In the genomic region with DNA sequence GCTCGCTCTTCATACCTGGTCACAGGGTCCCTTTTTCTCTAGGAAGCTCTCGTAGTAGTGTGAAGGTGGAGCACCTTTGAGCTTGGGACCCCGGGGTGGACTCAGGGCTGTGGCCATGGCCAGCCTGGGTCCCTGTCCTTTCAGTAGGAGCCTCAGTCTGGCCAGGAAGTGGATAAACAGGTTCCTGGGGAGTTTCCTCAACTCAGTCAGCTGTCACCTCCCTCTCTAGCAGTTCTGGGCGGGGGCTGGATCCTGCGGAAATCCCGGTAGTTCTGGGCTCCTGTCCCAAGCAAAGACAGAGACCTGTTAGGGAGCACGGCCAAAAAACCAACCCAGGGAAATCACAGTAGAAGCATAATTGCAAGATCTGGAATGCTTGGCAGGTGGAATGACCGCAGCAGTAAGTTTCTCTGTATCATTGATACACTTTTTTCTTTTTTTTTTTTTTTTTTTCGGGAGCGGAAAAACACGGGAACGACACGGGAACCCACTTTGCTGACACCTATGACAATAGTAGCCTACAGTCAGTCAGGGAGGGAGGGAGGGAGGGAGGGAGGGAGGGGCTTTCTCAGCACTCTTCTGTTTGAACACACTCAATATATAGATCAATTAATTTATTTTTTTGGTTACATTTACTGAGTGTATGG, we compare ENCODE assay signal across 7 mouse cellular contexts. TPM values are rescaled to one million over a fixed set of nuclear protein-coding genes. Genes with fewer than 3 reads are reported as not detected.
DNase-seq lines count a peak whose midpoint lies in the region; ATAC-seq lines count a peak whose summit lies in the region.

A gene (minus strand): TSS at position 170 of the 647 bp plus-strand sequence.
A gene (plus strand): TSS at position 297 of the 647 bp plus-strand sequence.

- peaks cover 45% of the 10 kb centered on the region for H3K27me3 ChIP-seq in limb, embryonic 10.5 days (ENCODE audit: low read depth, poor library complexity, severe bottlenecking)
- no peaks in the 10 kb centered on the region; the same call in 1 of the 2 replicates for H3K27me3 ChIP-seq in splenic B cell, adult 2 months (ENCODE audit: control insufficient read depth, insufficient read depth, low read length, poor library complexity, severe bottlenecking)

- WGBS in limb, embryonic 10.5 days: 39% methylated on average over 13 of the region's 13 CpGs

- no peak within 1 kb of the TSS for H3K4me3 ChIP-seq in limb, embryonic 10.5 days

- H3K4me1 ChIP-seq in limb, embryonic 10.5 days: peaks cover 35% of the 10 kb centered on the region

- H3K27ac ChIP-seq in limb, embryonic 10.5 days: 0 out of 2 replicates have a peak within 1 kb of the TSS, but pooled peaks have one; percentile 39

- intact Hi-C loops in heart, postnatal 14 days (cut with DNase I): no loop called here

- no peak for ATAC-seq in megakaryocyte, adult 5-6 weeks (ENCODE audit: poor library complexity, severe bottlenecking)

- 0 out of 2 replicates have a peak, but pooled peaks cover 4% of the 10 kb centered on the region for H3K36me3 ChIP-seq in limb, embryonic 10.5 days
- H3K36me3 ChIP-seq in splenic B cell, adult 2 months (ENCODE audit: control insufficient read depth, insufficient read depth, low read length, poor library complexity, severe bottlenecking): no peaks in the 10 kb centered on the region

- DNase-seq in urinary bladder, adult 18-20 months (ENCODE audit: low spot score in 2 of 2): peak; percentile 51 to 55
- DNase-seq in urinary bladder, postnatal 25 days (ENCODE audit: low spot score): no peak
- peak; percentile 85 for DNase-seq in c-Kit-positive CD71-positive TER-119-positive erythroid progenitor cells, embryonic 14.5 days (ENCODE audit: low spot score)
- peak; percentile 52 to 59 for DNase-seq in heart, postnatal 14 days
- peak; percentile 73 for DNase-seq in limb, embryonic 10.5 days (ENCODE audit: low spot score)
- peak; percentile 89 for DNase-seq in splenic B cell, adult 2 months (ENCODE audit: low read depth, low spot score)

- no peaks in the 10 kb centered on the region for H3K9me3 ChIP-seq in limb, embryonic 10.5 days (replicated peaks)

RNA-seq across cellular contexts. Expression of the first gene that starts in this region (rescaled TPM):
- 10 to 100 TPM; 15.9 to 17.9 TPM for total RNA-seq in heart, postnatal 14 days (2021)
- 6.4 and 7.3 TPM in 2 replicates for polyA plus RNA-seq in limb, embryonic 10.5 days (2016; fragmentation: Nextera tagmentation; extraction: Ambion mirVana)
- total RNA-seq in megakaryocyte, adult 5-6 weeks (2015): 0.25 and 0.62 TPM in 2 replicates
- 0.22 and 0.24 TPM in 2 replicates for total RNA-seq in megakaryocyte, adult 5-6 weeks (2017)

RNA-seq across cellular contexts. Expression of the second gene that starts in this region (rescaled TPM):
- total RNA-seq in heart, postnatal 14 days (2021): 10 to 100 TPM; 44.1 to 49.9 TPM
- 115 and 130 TPM in 2 replicates for polyA plus RNA-seq in limb, embryonic 10.5 days (2016; fragmentation: Nextera tagmentation; extraction: Ambion mirVana)
- total RNA-seq in megakaryocyte, adult 5-6 weeks (2015): 23.2 and 28.6 TPM in 2 replicates
- 95.5 and 112 TPM in 2 replicates for total RNA-seq in megakaryocyte, adult 5-6 weeks (2017)

Comparison
In these comparisons a context has a peak if more than half of its experiments do, and no peak if none do; other contexts are left out.
1. RNA of the first gene that starts in this region (total RNA-seq): 15.9 to 17.9 TPM in heart, postnatal 14 days; 0.22 to 0.62 TPM in megakaryocyte, adult 5-6 weeks; every median in the first group is over 10 times any median in the second.